Mouse (Mus musculus) ZHBTc4 (cell line): Measurements from ENCODE around the gene Osbpl10.

Source experiments
- DNase-seq: peaks from one replicate; pipeline ENCODE4 v3.0.0-alpha.2; 2011; ENCODE audit warnings: low read depth, low spot score

Gene Osbpl10

GRCm38 (mm10) chr9:114978281-114979111 is at the start of gene Osbpl10:
TSS of gene Osbpl10 (plus strand) at chr9:114978569.
- DNase-seq: peak; percentile 90

GRCm38 (mm10) chr9:114930464-114931090 is 47.8 kb upstream of the Osbpl10 start:
- DNase-seq: no peak

DNA sequence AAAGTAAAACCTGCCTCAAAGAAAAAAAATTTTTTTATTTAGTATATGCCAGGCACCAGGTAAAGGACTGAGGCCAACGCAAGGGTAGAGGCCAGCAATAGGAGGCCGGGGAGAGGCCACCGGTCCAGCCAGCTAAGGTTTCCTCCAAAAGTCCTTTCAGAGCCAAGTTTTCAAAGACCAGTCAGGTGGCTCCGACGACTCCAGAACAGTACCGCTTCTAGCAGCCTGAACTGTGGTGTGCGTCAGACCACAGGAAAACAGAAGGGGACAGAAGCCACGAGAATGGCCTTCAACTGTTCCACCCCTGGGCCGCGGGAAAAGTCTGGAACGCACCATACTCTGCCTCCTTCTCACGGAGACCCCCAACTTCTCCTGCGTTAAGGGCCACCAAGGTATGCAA is 45.8 kb upstream of the Osbpl10 start:
- DNase-seq: no peak

GRCm38 (mm10) chr9:114933037-114933722 is 45.2 kb upstream of the Osbpl10 start:
- no peak for DNase-seq

GRCm38 (mm10) chr9:114933723-114934171 is 44.6 kb upstream of the Osbpl10 start, which contains the start of gene Gpd1l:
TSS of gene Gpd1l (minus strand) at chr9:114933987.
- peak; percentile 98 for DNase-seq

- peak; percentile 83 for DNase-seq
Measured at GRCm38 (mm10) chr9:114934231-114934630, 44.1 kb upstream of the Osbpl10 start.

DNA sequence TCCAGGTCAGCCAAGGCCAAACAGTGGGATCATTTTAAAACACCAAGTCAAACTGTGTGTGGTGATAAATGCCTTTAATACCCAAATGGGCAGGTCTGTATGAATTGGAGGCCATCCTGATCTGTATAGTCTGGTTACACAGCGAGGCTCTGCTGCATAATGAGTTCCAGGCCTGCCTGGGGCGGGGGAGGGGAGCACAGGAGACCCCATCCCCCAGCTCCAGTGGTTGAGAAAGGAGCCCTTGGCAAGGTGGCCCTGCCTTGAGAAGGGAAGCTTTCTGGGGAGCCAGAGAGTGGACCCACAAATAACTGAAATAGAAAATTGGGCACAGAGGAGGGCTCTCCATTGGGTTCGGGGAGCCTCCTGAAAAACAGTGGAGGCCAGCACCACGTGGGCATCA is 43.0 kb upstream of the Osbpl10 start:
- DNase-seq: no peak

DNA sequence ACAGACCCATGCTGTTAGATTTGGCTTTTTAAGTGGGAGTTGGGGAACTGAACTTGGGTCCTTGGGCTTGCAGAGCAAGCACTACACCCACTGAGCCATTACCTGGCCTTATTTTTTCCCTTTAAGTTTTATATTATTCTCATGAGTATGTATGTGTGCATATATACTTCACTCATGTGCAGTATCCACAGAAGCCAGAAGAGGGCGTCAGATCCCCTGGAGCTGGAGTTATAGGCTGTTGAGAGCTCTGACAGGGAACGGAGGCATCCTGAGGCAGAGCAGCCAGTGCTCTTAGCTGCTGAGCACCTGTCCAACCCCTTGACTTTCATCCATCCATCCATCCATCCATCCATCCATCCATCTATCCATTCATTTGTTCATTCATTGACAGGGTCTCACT is 41.7 kb upstream of the Osbpl10 start:
- peak; percentile 54 for DNase-seq

DNA sequence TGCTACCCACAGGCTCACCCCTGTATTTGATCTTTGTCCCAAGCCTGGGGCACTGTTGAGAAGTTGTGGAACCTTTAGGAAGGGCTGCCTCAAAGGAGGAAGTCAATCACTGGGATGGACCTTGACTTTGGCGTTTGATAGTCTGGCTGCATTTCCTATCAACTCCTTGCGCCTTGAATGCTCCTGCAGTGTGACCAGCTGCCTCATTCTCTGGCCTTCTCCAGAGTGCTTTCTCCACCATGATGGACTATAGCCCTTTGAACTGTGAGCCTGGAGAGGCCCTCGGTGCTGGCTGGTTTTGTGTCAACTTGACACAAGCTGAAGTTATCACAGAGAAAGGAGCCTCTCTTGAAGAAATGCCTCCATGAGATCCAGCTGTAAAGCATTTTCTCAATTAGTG is 33.7 kb upstream of the Osbpl10 start:
- no peak for DNase-seq

DNA sequence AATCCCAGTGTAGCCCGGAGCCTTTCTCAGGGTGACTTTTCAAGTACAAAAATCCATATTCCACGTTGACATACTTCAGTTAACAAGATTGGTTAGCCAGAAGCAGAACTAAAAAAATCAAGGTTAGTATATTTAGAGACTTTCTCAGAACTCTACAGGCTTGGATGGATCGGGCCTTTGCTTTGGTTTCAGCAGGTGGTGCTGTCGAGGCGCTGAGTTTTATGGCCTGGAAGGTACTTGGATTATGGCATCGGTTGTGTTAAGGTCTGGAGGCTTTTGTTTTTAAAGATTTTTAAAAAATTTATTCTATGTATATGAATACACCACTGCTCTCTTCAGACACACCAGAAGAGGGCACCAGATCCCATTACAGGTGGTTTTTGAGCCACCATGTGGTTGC is 32.8 kb upstream of the Osbpl10 start:
- peak; percentile 62 for DNase-seq

GRCm38 (mm10) chr9:114948395-114948794 is 30.0 kb upstream of the Osbpl10 start:
- DNase-seq: no peak

GRCm38 (mm10) chr9:114952866-114953265 is 25.5 kb upstream of the Osbpl10 start:
- DNase-seq: peak; percentile 79

DNA sequence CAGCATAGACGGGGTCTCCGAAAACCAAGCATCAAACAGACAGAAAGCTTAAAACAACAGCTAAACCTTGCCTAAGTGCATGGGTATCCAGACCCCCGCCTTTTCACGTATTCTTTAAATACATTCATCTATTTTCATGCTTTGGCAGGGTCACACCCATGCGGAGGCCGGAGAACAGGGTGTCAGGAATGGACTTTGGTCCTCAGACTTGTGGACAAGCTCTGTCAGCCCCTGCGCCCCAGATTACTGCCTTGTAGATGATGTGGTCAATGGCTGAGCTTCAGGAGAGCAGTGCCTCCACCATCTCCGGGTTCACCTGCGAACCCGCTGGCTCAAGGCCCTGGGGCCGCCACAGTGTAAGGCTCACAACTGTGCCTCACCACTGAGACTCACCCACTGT is 23.0 kb upstream of the Osbpl10 start:
- peak; percentile 22 for DNase-seq

DNA sequence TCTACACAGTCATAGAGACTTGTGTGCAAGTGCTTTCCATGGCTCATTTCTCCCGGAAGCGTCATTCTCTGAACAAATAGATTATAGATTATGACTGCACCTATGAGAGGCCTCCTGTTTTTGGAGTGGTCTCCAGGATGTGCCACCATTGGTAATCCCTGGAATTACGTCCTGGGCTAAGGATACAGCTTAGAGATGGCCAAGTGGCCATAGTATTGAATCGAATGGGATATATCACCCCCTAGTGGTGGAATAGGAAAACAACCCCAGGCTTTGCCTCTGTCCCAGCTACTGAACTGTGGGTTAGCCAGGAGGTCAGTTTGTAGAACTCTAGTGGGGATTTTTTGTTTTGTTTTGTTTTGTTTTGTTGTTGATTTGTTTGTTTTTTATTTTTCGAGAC is 21.4 kb upstream of the Osbpl10 start:
- DNase-seq: peak; percentile 73

DNA sequence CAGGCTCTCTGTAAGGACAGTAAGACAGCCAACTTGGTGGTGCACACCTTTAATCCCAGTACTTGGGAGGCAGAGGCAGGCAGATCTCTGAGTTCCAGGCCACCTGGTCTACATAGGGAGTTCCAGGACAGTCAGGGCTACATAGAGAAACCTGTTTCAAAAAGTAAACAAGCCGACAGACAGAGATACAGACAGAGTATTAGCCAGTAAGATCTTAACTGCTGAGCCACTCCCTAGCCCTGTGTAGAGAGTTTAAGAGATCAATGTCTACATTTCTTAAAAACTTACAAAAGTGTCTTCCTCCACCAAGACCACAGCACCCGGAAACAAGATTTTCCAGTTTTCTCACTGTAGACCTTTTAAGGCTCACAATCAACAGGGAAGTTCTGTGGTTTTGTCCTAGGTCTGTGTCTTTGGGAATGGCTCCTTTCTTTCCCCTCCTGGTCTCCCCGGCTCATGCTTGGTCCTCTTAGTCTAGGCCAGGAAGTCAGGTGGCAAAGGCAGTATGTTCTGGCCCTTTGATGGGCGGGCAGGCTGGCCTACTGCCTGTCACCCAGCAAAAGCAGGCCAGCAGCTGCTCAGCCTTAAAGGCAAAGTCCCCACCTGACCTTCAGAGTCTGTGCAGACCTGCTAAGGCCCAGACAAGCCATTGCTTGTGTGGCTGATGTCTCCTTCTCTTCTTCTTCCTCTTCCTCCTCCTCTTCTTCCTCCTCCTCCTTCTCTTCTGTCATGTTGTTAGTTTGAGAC is 18.2 kb upstream of the Osbpl10 start:
- DNase-seq: no peak

- DNase-seq: no peak
Measured at GRCm38 (mm10) chr9:114960844-114961243, 17.5 kb upstream of the Osbpl10 start.

- no peak for DNase-seq
Measured at GRCm38 (mm10) chr9:114964093-114964492, 14.3 kb upstream of the Osbpl10 start.

- peak; percentile 82 for DNase-seq
Measured at GRCm38 (mm10) chr9:114966286-114966685, 12.1 kb upstream of the Osbpl10 start.

DNA sequence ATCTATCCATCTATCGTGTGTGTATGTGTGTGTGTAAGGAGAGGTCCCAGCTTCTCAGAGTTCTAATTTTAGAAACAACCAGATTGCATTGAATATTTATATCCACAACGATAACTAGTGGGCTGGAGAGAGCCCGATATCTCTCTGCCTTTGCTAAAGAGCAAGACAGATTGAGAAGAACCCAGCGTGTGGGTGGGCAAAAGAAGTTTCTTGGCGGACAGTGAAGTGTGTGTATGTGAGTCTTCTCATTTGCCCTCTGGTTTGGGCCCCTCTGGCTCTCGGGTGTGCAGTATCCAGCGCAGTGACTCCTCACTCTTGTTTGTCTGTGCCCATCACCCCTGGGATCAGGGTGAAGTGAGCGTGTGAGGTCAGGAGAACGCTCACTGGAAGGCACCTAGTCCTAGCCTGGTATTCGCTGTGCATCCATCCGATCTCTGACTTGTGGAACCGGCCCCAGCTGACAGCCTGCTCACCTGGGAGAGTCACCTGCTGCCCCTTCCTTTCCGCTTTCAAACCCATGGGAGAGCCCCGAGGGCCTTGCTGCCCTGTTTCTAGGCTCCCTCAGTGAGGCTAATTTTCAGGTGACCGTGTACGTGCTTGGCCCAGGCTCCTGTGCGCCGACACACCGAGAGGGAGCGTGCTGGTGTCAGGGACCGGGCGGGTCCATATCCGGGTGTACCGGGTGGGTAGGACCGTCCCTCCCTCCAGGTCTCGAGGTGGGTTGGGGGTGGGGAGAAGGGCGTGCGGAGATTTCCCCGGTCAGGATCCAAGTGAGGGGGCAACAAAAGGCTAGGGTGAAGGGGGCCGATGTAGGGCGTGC is 698 bp upstream of the Osbpl10 start:
- DNase-seq: no peak

DNA sequence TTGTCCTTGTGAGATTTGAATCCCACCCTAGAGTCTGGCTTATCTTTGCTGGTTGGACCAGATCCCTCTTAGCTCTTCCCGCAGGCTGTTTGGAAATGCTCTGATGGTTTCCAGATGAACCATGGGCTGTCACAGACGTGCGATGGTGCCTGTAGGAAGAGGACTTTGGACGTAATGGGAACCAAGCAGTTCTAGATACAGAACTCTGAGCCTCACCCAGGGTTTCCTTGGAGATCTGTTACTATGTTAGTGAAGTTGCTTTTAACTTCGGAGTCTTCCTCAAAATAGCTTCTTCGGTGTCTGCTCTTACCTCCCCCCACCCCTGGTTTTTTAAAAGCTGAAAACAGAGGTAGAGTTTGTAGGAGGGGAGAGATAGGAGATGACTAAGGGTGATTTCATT is 1.6 kb downstream of the Osbpl10 start:
- no peak for DNase-seq
